Mouse (Mus musculus): Measurements from ENCODE around the gene Pias4. TPM values are rescaled to one million over a fixed set of nuclear protein-coding genes. Genes with fewer than 3 reads are reported as not detected.

The Pias4 gene
- polyA plus RNA-seq, 1 experiment from 2014 or later = 35.7 TPM

Small RNA genes lying within 50 kb of the gene (microRNA-seq; reads per million reads assigned to microRNA genes)
- not detected for gene Mir5615-1
- not detected for gene Mir5615-2

Other genes starting within 250 kb of the Pias4 start
- gene Lmnb2, start 249.7 kb downstream of the Pias4 start, polyA plus RNA-seq (2015; fragmentation: Nextera tagmentation; extraction: Ambion mirVana) = 24.8 and 26.7 TPM in 2 replicates
- 29.2 and 33.9 TPM in 2 replicates for gene Gadd45b, start 237.8 kb downstream of the Pias4 start, polyA plus RNA-seq (2015; fragmentation: Nextera tagmentation; extraction: Ambion mirVana)
- gene Gng7, start 153.0 kb downstream of the Pias4 start, polyA plus RNA-seq (2015; fragmentation: Nextera tagmentation; extraction: Ambion mirVana) = 1.4 TPM in 2 replicates
- 0.06 and 0.07 TPM in 2 replicates for gene Diras1, start 142.3 kb downstream of the Pias4 start, polyA plus RNA-seq (2015; fragmentation: Nextera tagmentation; extraction: Ambion mirVana)
- 8.0 and 8.2 TPM in 2 replicates for gene Slc39a3, start 130.5 kb downstream of the Pias4 start, polyA plus RNA-seq (2015; fragmentation: Nextera tagmentation; extraction: Ambion mirVana)
- 152 and 162 TPM in 2 replicates for gene Sgta, start 107.7 kb downstream of the Pias4 start, polyA plus RNA-seq (2015; fragmentation: Nextera tagmentation; extraction: Ambion mirVana)
- 29.1 and 33.8 TPM in 2 replicates for gene Thop1, start 97.9 kb downstream of the Pias4 start, polyA plus RNA-seq (2015; fragmentation: Nextera tagmentation; extraction: Ambion mirVana)
- gene Creb3l3, start 69.0 kb downstream of the Pias4 start, polyA plus RNA-seq (2015; fragmentation: Nextera tagmentation; extraction: Ambion mirVana) = 0.83 and 1.1 TPM in 2 replicates
- gene Map2k2, start 62.0 kb downstream of the Pias4 start, polyA plus RNA-seq (2015; fragmentation: Nextera tagmentation; extraction: Ambion mirVana) = 150 TPM in 2 replicates
- 19.5 and 20.1 TPM in 2 replicates for gene Zbtb7a, start 32.7 kb downstream of the Pias4 start, polyA plus RNA-seq (2015; fragmentation: Nextera tagmentation; extraction: Ambion mirVana)
- 393 and 411 TPM in 2 replicates for gene Eef2, start 8.7 kb upstream of the Pias4 start, polyA plus RNA-seq (2015; fragmentation: Nextera tagmentation; extraction: Ambion mirVana)
- gene Dapk3, start 15.1 kb upstream of the Pias4 start, polyA plus RNA-seq (2015; fragmentation: Nextera tagmentation; extraction: Ambion mirVana) = 41.5 and 42.4 TPM in 2 replicates
- gene 4930442H23Rik, start 15.9 kb upstream of the Pias4 start, polyA plus RNA-seq (2015; fragmentation: Nextera tagmentation; extraction: Ambion mirVana) = 0.27 TPM in 1 of 2 replicates, not detected in the other
- gene Nmrk2, start 34.1 kb upstream of the Pias4 start, polyA plus RNA-seq (2015; fragmentation: Nextera tagmentation; extraction: Ambion mirVana) = 5.2 and 6.1 TPM in 2 replicates
- 0.43 and 0.53 TPM in 2 replicates for gene Atcay, start 62.9 kb upstream of the Pias4 start, polyA plus RNA-seq (2015; fragmentation: Nextera tagmentation; extraction: Ambion mirVana)
- 4.1 and 6.5 TPM in 2 replicates for gene Zfr2, start 65.2 kb upstream of the Pias4 start, polyA plus RNA-seq (2015; fragmentation: Nextera tagmentation; extraction: Ambion mirVana)
- 1.6 and 1.9 TPM in 2 replicates for gene Matk, start 85.0 kb upstream of the Pias4 start, polyA plus RNA-seq (2015; fragmentation: Nextera tagmentation; extraction: Ambion mirVana)
- gene Mrpl54, start 99.0 kb upstream of the Pias4 start, polyA plus RNA-seq (2015; fragmentation: Nextera tagmentation; extraction: Ambion mirVana) = 244 and 260 TPM in 2 replicates
- gene Apba3, start 99.0 kb upstream of the Pias4 start, polyA plus RNA-seq (2015; fragmentation: Nextera tagmentation; extraction: Ambion mirVana) = 45.4 and 51.4 TPM in 2 replicates
- 2.2 and 2.4 TPM in 2 replicates for gene Tjp3, start 123.7 kb upstream of the Pias4 start, polyA plus RNA-seq (2015; fragmentation: Nextera tagmentation; extraction: Ambion mirVana)
- gene Pip5k1c, start 125.0 kb upstream of the Pias4 start, polyA plus RNA-seq (2015; fragmentation: Nextera tagmentation; extraction: Ambion mirVana) = 31.0 and 32.0 TPM in 2 replicates
- gene Cactin, start 153.2 kb upstream of the Pias4 start, polyA plus RNA-seq (2015; fragmentation: Nextera tagmentation; extraction: Ambion mirVana) = 25.6 and 28.2 TPM in 2 replicates
- 13.6 and 14.7 TPM in 2 replicates for gene Tbxa2r, start 160.8 kb upstream of the Pias4 start, polyA plus RNA-seq (2015; fragmentation: Nextera tagmentation; extraction: Ambion mirVana)
- gene Gipc3, start 175.3 kb upstream of the Pias4 start, polyA plus RNA-seq (2015; fragmentation: Nextera tagmentation; extraction: Ambion mirVana) = 0.06 TPM in 1 of 2 replicates, not detected in the other
- gene Hmg20b, start 182.6 kb upstream of the Pias4 start, polyA plus RNA-seq (2015; fragmentation: Nextera tagmentation; extraction: Ambion mirVana) = 81.9 and 90.9 TPM in 2 replicates
- 10.7 and 11.1 TPM in 2 replicates for gene Mfsd12, start 189.6 kb upstream of the Pias4 start, polyA plus RNA-seq (2015; fragmentation: Nextera tagmentation; extraction: Ambion mirVana)
- gene 4930404N11Rik, start 197.9 kb upstream of the Pias4 start, polyA plus RNA-seq (2015; fragmentation: Nextera tagmentation; extraction: Ambion mirVana) = 0.98 and 1.1 TPM in 2 replicates
- 72.2 and 78.1 TPM in 2 replicates for gene Fzr1, start 210.6 kb upstream of the Pias4 start, polyA plus RNA-seq (2015; fragmentation: Nextera tagmentation; extraction: Ambion mirVana)
- gene Dohh, start 216.5 kb upstream of the Pias4 start, polyA plus RNA-seq (2015; fragmentation: Nextera tagmentation; extraction: Ambion mirVana) = 69.7 and 73.6 TPM in 2 replicates
- gene Gm48551, start 216.5 kb upstream of the Pias4 start, polyA plus RNA-seq (2015; fragmentation: Nextera tagmentation; extraction: Ambion mirVana) = 2.1 and 2.3 TPM in 2 replicates
- gene Gm48552, start 221.1 kb upstream of the Pias4 start, polyA plus RNA-seq (2015; fragmentation: Nextera tagmentation; extraction: Ambion mirVana) = 0.82 and 1.1 TPM in 2 replicates
- gene Smim24, start 225.1 kb upstream of the Pias4 start, polyA plus RNA-seq (2015; fragmentation: Nextera tagmentation; extraction: Ambion mirVana) = 2.7 and 3.1 TPM in 2 replicates